Mouse (Mus musculus): ENCODE data around the gene Fat3. TPM values are rescaled to one million over a fixed set of nuclear protein-coding genes. Genes with fewer than 3 reads are reported as not detected.

The Fat3 gene
- polyA plus RNA-seq, 1 experiment from 2014 or later: 1.2 TPM

DNA sequence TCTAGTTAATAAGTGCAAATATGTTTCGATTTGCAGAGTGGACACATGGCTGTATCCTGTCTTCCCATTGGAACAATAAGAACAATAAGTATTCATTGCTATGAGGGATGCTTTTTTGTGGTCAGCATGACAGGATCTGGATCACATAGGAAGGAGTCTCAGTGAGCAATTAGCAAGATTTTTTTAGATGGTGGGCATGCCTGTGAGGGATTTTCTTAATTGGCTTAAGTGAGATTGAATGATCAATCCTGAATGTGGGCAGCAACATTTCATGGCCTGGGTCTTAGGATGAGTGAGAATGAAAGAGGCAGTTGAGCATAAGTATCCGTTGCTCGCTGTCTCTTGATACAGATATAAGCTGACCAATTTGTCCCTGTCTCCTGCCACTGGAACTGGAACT, 4.8 kb downstream of the Fat3 start:
- WGBS: 88% methylated on average over 3 of the region's 3 CpGs

DNA sequence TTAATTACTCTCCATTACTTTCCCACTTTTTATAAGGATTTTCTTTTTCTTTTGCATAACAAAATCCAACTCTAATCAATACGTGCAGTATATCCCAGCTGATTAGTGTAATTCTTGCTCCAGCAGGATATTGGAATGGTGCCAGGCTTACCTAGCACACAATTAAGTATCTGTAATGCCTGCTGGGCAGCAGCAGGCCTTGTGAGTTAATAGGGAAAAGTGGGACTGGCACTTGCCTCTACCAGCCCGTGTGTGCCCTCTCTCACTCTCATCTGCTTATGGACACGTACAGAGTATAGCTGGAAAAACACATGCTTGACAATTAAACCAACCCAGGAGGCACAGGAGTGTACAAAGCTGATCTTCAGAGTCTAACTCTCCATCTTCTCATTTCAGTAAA, 11.4 kb downstream of the Fat3 start:
- Histone ChIP-seq H3K9me3 (no peaks in the 10 kb centered on the region), H3K9ac (no peak overlapping the region), H3K36me3 (no peaks in the 10 kb centered on the region), H3K4me2 (no peak overlapping the region), H3K27me3 (replicated peaks) (no peaks in the 10 kb centered on the region), H3K27ac (no peak overlapping the region), H3K4me1 (no peaks in the 10 kb centered on the region), H3K4me3 (replicated peaks) (no peak overlapping the region)
- ATAC-seq (ENCODE audit: insufficient read depth, low FRiP score, low read depth): no peak
- 65% methylated on average over 3 of the region's 3 CpGs for WGBS

More for the DNA sequence above, 4.8 kb downstream of the Fat3 start:
- H3K4me2 ChIP-seq: no peak overlapping the region
- ATAC-seq (ENCODE audit: insufficient read depth, low FRiP score, low read depth): no peak
- peaks cover 5% of the 10 kb centered on the region; the same call in 1 of the 2 replicates for H3K4me1 ChIP-seq
- H3K27me3 ChIP-seq (replicated peaks): peaks cover 11% of the 10 kb centered on the region
- no peak overlapping the region for H3K9ac ChIP-seq
- H3K27ac ChIP-seq: no peak overlapping the region
- no peak overlapping the region for H3K4me3 ChIP-seq (replicated peaks)
- H3K36me3 ChIP-seq: no peaks in the 10 kb centered on the region
- H3K9me3 ChIP-seq: no peaks in the 10 kb centered on the region

DNA sequence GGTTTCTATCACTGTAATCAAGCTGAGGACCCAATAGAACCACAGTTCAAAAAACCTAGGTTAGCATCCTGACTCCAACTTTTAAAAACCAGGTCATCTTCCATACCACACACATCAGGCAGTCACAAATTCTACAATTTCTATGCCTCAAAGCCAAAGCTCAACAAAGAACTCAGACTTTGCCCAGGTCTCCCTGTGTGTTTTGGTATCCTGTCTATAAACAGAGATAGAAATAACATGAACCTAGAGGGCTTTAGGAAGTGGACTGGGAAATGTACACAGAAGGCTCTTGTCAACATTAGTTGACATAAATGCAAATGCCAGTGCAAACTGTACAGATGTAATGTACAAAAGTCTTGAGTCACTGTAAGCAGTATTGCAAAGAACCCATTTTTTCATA, 13.5 kb downstream of the Fat3 start:
- Histone ChIP-seq H3K4me2 (no peak overlapping the region), H3K27me3 (replicated peaks) (no peaks in the 10 kb centered on the region), H3K27ac (no peak overlapping the region), H3K9ac (no peak overlapping the region), H3K9me3 (no peaks in the 10 kb centered on the region), H3K36me3 (no peaks in the 10 kb centered on the region), H3K4me1 (no peaks in the 10 kb centered on the region), H3K4me3 (replicated peaks) (no peak overlapping the region)
- ATAC-seq (ENCODE audit: insufficient read depth, low FRiP score, low read depth): no peak

DNA sequence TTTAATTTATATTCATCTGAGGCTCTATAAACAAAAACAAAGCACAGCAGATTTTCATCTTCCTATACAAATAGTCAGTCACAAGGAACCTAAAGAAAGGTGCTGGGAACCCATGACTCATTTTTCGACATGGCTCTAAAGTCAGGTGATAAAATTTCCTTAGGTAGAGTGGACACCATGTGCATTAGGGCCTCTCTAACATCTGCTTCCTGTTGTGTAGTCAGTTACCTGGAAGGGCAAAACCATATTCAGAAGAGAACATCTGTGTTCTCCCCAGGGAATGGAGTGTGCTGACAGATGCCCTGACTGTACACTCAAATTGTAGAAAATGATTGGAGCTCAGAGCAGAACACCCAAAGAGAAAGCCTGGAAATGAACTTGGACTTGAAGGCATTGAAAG, 14.9 kb downstream of the Fat3 start:
- WGBS: 74% methylated on average over 1 of the region's 1 CpGs
- H3K9ac ChIP-seq: no peak overlapping the region
- H3K4me3 ChIP-seq (replicated peaks): no peak overlapping the region
- no peaks in the 10 kb centered on the region for H3K27me3 ChIP-seq (replicated peaks)
- no peaks in the 10 kb centered on the region for H3K4me1 ChIP-seq
- H3K9me3 ChIP-seq: no peaks in the 10 kb centered on the region
- no peaks in the 10 kb centered on the region for H3K36me3 ChIP-seq
- H3K4me2 ChIP-seq: no peak overlapping the region
- H3K27ac ChIP-seq: no peak overlapping the region
- no peak for ATAC-seq (ENCODE audit: insufficient read depth, low FRiP score, low read depth)

DNA sequence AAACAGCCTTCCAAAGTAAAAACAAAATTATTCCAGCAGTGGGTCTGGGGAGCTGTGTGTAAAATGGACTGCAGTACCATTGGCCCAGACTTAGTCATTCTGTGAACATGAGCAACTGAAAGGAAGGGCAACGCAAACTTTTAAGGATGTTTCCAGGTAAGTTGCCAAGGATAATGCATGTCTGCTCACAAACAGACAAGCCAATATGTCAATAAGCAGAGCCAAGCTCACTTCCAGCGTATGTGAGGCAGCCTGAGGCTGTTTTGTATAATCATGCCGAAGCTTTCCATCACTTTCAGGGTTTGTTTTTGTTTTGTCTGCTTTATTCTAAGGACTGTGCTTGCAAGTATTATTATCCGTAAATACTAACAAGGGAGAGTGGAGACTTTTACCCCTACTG, 15.9 kb downstream of the Fat3 start:
- ATAC-seq (ENCODE audit: insufficient read depth, low FRiP score, low read depth): no peak
- H3K4me2 ChIP-seq: no peak overlapping the region
- no peaks in the 10 kb centered on the region for H3K4me1 ChIP-seq
- no peak overlapping the region for H3K4me3 ChIP-seq (replicated peaks)
- no peaks in the 10 kb centered on the region for H3K27me3 ChIP-seq (replicated peaks)
- H3K9me3 ChIP-seq: no peaks in the 10 kb centered on the region
- H3K9ac ChIP-seq: no peak overlapping the region
- 52% methylated on average over 4 of the region's 4 CpGs for WGBS
- H3K27ac ChIP-seq: no peak overlapping the region
- H3K36me3 ChIP-seq: no peaks in the 10 kb centered on the region

DNA sequence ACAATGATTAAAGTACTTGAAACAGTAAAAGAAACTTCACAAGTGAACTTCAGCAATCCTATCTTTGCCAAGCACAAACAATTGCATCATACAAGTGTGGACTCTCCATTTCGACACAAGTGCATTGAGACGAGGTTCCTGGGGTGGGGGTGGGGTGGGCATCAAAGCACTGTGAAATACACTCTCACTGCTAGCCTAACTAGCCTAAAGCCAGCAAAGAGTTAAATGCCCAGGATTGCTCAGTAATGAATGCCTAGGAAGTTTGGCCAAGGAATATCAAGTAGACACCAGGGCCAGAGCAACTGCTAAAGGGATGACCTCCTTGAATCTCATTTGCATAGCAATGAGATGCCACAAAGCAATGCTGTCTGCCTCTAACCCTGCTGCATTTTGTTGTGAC, 16.3 kb downstream of the Fat3 start:
- H3K4me3 ChIP-seq (replicated peaks): no peak overlapping the region
- no peaks in the 10 kb centered on the region for H3K27me3 ChIP-seq (replicated peaks)
- H3K9me3 ChIP-seq: no peaks in the 10 kb centered on the region
- no peak overlapping the region for H3K27ac ChIP-seq
- ATAC-seq (ENCODE audit: insufficient read depth, low FRiP score, low read depth): no peak
- H3K9ac ChIP-seq: no peak overlapping the region
- 39% methylated on average over 2 of the region's 2 CpGs for WGBS
- H3K36me3 ChIP-seq: no peaks in the 10 kb centered on the region
- no peak overlapping the region for H3K4me2 ChIP-seq
- no peaks in the 10 kb centered on the region for H3K4me1 ChIP-seq

DNA sequence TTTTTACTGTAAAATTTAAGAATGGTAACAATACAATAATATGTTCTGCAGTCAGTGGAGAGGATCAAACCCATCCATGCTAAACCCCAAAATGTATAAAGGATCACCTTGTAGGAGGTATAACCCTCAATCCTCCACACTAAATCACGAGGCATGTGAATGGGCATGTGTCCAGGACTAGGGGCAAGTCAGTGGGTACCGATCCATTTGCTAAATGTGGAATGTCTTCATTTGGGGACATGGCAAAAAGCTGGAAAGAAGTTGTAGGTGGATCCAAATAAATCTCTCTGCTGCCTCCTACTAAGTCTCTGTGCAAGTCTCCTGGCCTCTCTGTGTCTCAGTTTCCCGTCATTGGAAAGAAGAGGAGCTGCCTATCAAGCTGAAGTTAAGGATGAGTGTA, 39.6 kb downstream of the Fat3 start:
- no peak for ATAC-seq (ENCODE audit: insufficient read depth, low FRiP score, low read depth)
- Histone ChIP-seq H3K9me3 (no peaks in the 10 kb centered on the region), H3K4me2 (no peak overlapping the region), H3K4me3 (replicated peaks) (no peak overlapping the region), H3K27ac (no peak overlapping the region), H3K36me3 (no peaks in the 10 kb centered on the region), H3K4me1 (no peaks in the 10 kb centered on the region), H3K27me3 (replicated peaks) (no peaks in the 10 kb centered on the region), H3K9ac (no peak overlapping the region)
- 82% methylated on average over 3 of the region's 3 CpGs for WGBS

DNA sequence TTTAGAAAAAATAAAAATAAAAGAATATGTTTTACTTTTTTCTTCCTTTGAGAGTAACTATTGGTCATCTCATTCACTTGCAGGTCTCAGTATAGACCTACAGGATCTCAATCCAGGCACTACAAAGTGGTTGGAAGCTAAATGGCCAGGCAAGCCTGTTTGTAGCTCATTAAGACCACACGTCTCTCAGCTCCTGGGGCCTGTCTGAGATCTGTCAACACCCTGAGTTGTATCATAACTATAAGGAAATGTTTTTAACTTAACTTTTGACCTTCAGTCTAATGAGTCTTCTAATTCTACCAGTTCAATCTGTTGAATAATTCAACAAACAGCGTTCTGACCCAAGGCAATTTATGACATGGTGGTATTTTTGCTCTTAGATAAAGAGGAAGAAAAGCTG, 40.5 kb downstream of the Fat3 start:
- H3K9me3 ChIP-seq: no peaks in the 10 kb centered on the region
- H3K36me3 ChIP-seq: no peaks in the 10 kb centered on the region
- no peak for ATAC-seq (ENCODE audit: insufficient read depth, low FRiP score, low read depth)
- no peak overlapping the region for H3K9ac ChIP-seq
- H3K4me2 ChIP-seq: no peak overlapping the region
- H3K27me3 ChIP-seq (replicated peaks): no peaks in the 10 kb centered on the region
- no peaks in the 10 kb centered on the region for H3K4me1 ChIP-seq
- whole genome bisulfite sequencing: 42% methylated on average over 2 of the region's 2 CpGs
- H3K27ac ChIP-seq: no peak overlapping the region
- no peak overlapping the region for H3K4me3 ChIP-seq (replicated peaks)

DNA sequence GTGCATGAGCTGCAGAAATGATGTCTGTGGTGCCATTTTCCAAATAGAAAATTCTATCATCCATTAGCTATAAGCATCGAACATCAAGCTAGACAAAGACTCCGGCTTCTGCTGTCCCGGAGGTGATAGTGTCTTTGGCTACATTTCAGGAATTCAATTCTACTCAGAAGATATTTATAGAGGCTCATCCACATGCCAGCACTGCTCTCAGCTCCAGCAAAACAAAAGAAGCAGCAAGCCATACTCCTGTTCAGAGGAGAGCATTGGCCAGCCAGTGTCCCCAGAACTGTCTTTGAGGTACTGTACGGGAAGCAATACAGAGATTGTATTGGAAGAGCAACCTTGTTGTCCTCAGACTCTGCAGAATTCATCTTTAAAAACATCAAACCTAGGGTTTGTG, 59.2 kb downstream of the Fat3 start:
- H3K36me3 ChIP-seq: no peaks in the 10 kb centered on the region
- H3K9me3 ChIP-seq: no peaks in the 10 kb centered on the region
- 0 out of 2 replicates have a peak, but pooled peaks cover 3% of the 10 kb centered on the region for H3K4me1 ChIP-seq
- no peak overlapping the region for H3K4me3 ChIP-seq (replicated peaks)
- H3K27me3 ChIP-seq (replicated peaks): no peaks in the 10 kb centered on the region
- ATAC-seq (ENCODE audit: insufficient read depth, low FRiP score, low read depth): no peak
- 68% methylated on average over 4 of the region's 4 CpGs for WGBS
- no peak overlapping the region for H3K27ac ChIP-seq
- no peak overlapping the region for H3K9ac ChIP-seq
- H3K4me2 ChIP-seq: no peak overlapping the region

DNA sequence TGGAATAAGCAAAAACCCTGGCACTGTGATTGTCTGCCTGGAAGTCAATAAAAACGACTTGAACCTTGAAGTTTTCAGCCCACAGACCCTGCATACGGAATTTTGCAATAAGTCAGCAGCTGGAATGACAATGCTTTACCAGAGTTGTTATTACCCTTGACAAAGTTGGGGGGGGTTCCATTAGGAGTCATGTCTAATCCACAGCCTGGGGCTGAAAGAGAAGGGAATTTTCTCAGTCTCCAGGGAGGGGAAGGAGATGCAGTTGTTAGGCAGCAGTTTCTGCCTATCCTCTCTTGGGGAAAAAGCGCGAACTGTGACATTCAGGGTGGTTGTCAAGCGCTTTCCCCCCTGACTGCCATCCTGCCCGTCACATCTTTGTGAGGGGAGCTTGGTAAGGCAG, 60.4 kb downstream of the Fat3 start:
- H3K27ac ChIP-seq: no peak overlapping the region
- no peaks in the 10 kb centered on the region for H3K36me3 ChIP-seq
- no peak overlapping the region for H3K9ac ChIP-seq
- no peak for ATAC-seq (ENCODE audit: insufficient read depth, low FRiP score, low read depth)
- H3K9me3 ChIP-seq: no peaks in the 10 kb centered on the region
- H3K4me2 ChIP-seq: no peak overlapping the region
- H3K27me3 ChIP-seq (replicated peaks): no peaks in the 10 kb centered on the region
- H3K4me3 ChIP-seq (replicated peaks): no peak overlapping the region
- 0 out of 2 replicates have a peak, but pooled peaks cover 3% of the 10 kb centered on the region for H3K4me1 ChIP-seq
- 61% methylated on average over 6 of the region's 6 CpGs for WGBS

DNA sequence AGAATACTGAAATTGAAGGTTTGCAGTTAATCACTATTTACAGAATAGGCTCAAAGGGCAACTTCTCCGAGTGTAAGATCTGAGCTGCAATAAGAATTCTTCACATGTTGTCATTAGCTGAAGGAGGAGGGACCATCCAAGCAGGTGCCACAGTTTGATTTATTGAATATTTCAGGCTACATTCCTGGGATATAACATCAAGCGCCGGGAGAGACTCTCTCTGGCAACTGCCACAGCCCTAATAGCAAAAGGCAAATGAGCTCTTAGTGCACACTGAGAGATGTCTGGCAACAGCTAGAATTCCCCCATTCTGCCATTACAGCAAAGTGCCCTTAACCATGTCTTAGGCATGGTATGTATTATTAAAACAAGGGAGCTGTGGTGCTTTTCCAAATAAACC, 61.1 kb downstream of the Fat3 start:
- H3K4me2 ChIP-seq: no peak overlapping the region
- 25% methylated on average over 3 of the region's 3 CpGs for WGBS
- no peak overlapping the region for H3K9ac ChIP-seq
- H3K4me3 ChIP-seq (replicated peaks): no peak overlapping the region
- no peaks in the 10 kb centered on the region for H3K36me3 ChIP-seq
- no peak; the same call in 1 of the 2 replicates for ATAC-seq (ENCODE audit: insufficient read depth, low FRiP score, low read depth)
- no peak overlapping the region for H3K27ac ChIP-seq
- 0 out of 2 replicates have a peak, but pooled peaks cover 3% of the 10 kb centered on the region for H3K4me1 ChIP-seq
- no peaks in the 10 kb centered on the region for H3K27me3 ChIP-seq (replicated peaks)
- H3K9me3 ChIP-seq: no peaks in the 10 kb centered on the region

DNA sequence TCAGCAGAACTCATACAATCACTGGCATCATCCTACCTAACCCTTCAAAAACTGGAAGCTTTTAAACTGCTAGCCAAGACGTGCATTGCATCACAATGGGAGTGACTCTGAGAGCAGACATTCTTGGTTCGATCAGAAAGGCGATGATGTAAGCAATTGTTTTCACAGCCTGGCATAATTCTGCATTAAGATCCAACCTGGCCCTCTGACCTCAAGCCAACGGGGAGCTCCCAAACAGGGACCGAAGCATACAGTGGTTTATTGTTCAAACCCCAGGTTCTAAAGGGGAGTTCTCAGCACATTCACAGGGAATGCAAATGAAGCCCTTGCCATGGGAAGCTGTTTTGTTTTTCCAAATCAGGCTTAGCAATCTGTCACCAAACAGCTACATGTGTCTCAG, 63.3 kb downstream of the Fat3 start:
- H3K4me1 ChIP-seq: 0 out of 2 replicates have a peak, but pooled peaks cover 3% of the 10 kb centered on the region
- no peaks in the 10 kb centered on the region for H3K9me3 ChIP-seq
- no peak overlapping the region for H3K4me2 ChIP-seq
- H3K27ac ChIP-seq: no peak overlapping the region
- no peaks in the 10 kb centered on the region for H3K36me3 ChIP-seq
- H3K27me3 ChIP-seq (replicated peaks): no peaks in the 10 kb centered on the region
- WGBS: 57% methylated on average over 5 of the region's 5 CpGs
- no peak overlapping the region for H3K9ac ChIP-seq
- no peak for ATAC-seq (ENCODE audit: insufficient read depth, low FRiP score, low read depth)
- H3K4me3 ChIP-seq (replicated peaks): no peak overlapping the region

DNA sequence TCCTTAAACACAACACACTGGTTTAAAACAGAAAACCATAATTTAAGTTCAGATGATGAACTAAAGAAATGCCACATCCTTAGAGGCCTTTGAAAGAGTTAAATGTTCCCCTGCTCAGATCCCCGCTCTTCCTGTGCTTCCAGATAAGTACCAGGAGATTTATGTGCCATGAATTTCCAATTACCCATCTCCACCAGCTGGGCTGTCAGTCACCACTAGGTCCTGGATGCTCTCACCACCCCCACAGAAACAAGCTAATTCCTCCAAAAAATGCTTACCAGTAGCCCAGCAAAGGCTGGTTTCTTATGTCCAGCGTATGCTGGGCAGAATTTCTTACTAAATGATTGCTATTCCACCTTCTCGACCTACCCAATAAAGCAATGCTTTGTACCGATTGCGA, 72.5 kb downstream of the Fat3 start:
- WGBS: 80% methylated on average over 5 of the region's 5 CpGs
- Histone ChIP-seq H3K4me3 (replicated peaks) (no peak overlapping the region), H3K36me3 (no peaks in the 10 kb centered on the region), H3K9ac (no peak overlapping the region), H3K27ac (no peak overlapping the region), H3K27me3 (replicated peaks) (no peaks in the 10 kb centered on the region), H3K4me1 (no peaks in the 10 kb centered on the region), H3K9me3 (no peaks in the 10 kb centered on the region), H3K4me2 (no peak overlapping the region)
- ATAC-seq (ENCODE audit: insufficient read depth, low FRiP score, low read depth): no peak

Data from stomach, embryonic 15.5 days (tissue).